Mouse (Mus musculus): ENCODE measurements at regions not wholly inside any gene's neighbourhood (a gene's known extent, or its start where the extent isn't known, plus 50 kb on each side); places are given as distances from the start of the nearest gene placed in this dataset.

GRCm38 (mm10) chr1:194363129-194363768 is 254.8 kb upstream of the Plxna2 start:
- Histone ChIP-seq H3K4me3 (no peak overlapping the region), H3K9me3 (no peaks in the 10 kb centered on the region), H3K4me2 (no peak overlapping the region), H3K9ac (no peak overlapping the region), H3K27ac (no peak overlapping the region), H3K4me1 (no peaks in the 10 kb centered on the region), H3K36me3 (no peaks in the 10 kb centered on the region), H3K27me3 (no peaks in the 10 kb centered on the region)
- WGBS = 32% methylated on average over 1 of the region's 1 CpGs
- ATAC-seq (ENCODE audit: borderline replicate concordance, extremely low read depth, low FRiP score, low TSS enrichment) = no peak

GRCm38 (mm10) chr1:194362298-194362697 is 255.7 kb upstream of the Plxna2 start:
- Histone ChIP-seq H3K27ac (no peak overlapping the region), H3K4me3 (no peak overlapping the region), H3K9me3 (no peaks in the 10 kb centered on the region), H3K9ac (no peak overlapping the region), H3K4me1 (no peaks in the 10 kb centered on the region), H3K4me2 (no peak overlapping the region), H3K36me3 (no peaks in the 10 kb centered on the region), H3K27me3 (no peaks in the 10 kb centered on the region)
- ATAC-seq (ENCODE audit: borderline replicate concordance, extremely low read depth, low FRiP score, low TSS enrichment) = no peak

GRCm38 (mm10) chr1:194361316-194361715 is 256.7 kb upstream of the Plxna2 start:
- H3K4me1 ChIP-seq = no peaks in the 10 kb centered on the region
- H3K36me3 ChIP-seq = no peaks in the 10 kb centered on the region
- H3K9me3 ChIP-seq = no peaks in the 10 kb centered on the region
- H3K9ac ChIP-seq = no peak overlapping the region
- H3K4me2 ChIP-seq = no peak overlapping the region
- H3K27me3 ChIP-seq = no peaks in the 10 kb centered on the region
- H3K4me3 ChIP-seq = no peak overlapping the region
- no peak for ATAC-seq (ENCODE audit: borderline replicate concordance, extremely low read depth, low FRiP score, low TSS enrichment)
- H3K27ac ChIP-seq = no peak overlapping the region
- 48% methylated on average over 1 of the region's 1 CpGs for WGBS

GRCm38 (mm10) chr1:194354332-194355120 is 263.5 kb upstream of the Plxna2 start:
- Histone ChIP-seq H3K27me3 (no peaks in the 10 kb centered on the region), H3K4me2 (no peak overlapping the region), H3K36me3 (no peaks in the 10 kb centered on the region), H3K4me3 (no peak overlapping the region), H3K9ac (no peak overlapping the region), H3K4me1 (no peaks in the 10 kb centered on the region), H3K27ac (no peak overlapping the region), H3K9me3 (no peaks in the 10 kb centered on the region)
- no peak for ATAC-seq (ENCODE audit: borderline replicate concordance, extremely low read depth, low FRiP score, low TSS enrichment)
- WGBS = 42% methylated on average over 1 of the region's 1 CpGs

- no peak overlapping the region for H3K4me3 ChIP-seq
- no peaks in the 10 kb centered on the region for H3K27me3 ChIP-seq
- no peak overlapping the region for H3K27ac ChIP-seq
- H3K9ac ChIP-seq = no peak overlapping the region
- no peaks in the 10 kb centered on the region for H3K36me3 ChIP-seq
- ATAC-seq (ENCODE audit: borderline replicate concordance, extremely low read depth, low FRiP score, low TSS enrichment) = no peak
- no peak overlapping the region for H3K4me2 ChIP-seq
- 19% methylated on average over 3 of the region's 3 CpGs for WGBS
- no peaks in the 10 kb centered on the region for H3K9me3 ChIP-seq
- H3K4me1 ChIP-seq = no peaks in the 10 kb centered on the region
Measured at GRCm38 (mm10) chr1:194345304-194346033, 272.5 kb upstream of the Plxna2 start.

- WGBS = 63% methylated on average over 1 of the region's 1 CpGs
Measured at GRCm38 (mm10) chr1:194342568-194342967, 275.4 kb upstream of the Plxna2 start.

GRCm38 (mm10) chr1:194341758-194342157 is 276.3 kb upstream of the Plxna2 start:
- Histone ChIP-seq H3K36me3 (no peaks in the 10 kb centered on the region), H3K27ac (no peak overlapping the region), H3K9ac (no peak overlapping the region), H3K4me3 (no peak overlapping the region), H3K4me1 (0 out of 2 replicates have a peak, but pooled peaks cover 1% of the 10 kb centered on the region), H3K9me3 (no peaks in the 10 kb centered on the region), H3K4me2 (no peak overlapping the region), H3K27me3 (no peaks in the 10 kb centered on the region)
- no peak for ATAC-seq (ENCODE audit: borderline replicate concordance, extremely low read depth, low FRiP score, low TSS enrichment)
- 39% methylated on average over 3 of the region's 3 CpGs for WGBS

More at GRCm38 (mm10) chr1:194342568-194342967, 275.4 kb upstream of the Plxna2 start:
- H3K9me3 ChIP-seq = no peaks in the 10 kb centered on the region
- H3K36me3 ChIP-seq = no peaks in the 10 kb centered on the region
- ATAC-seq (ENCODE audit: borderline replicate concordance, extremely low read depth, low FRiP score, low TSS enrichment) = no peak
- H3K4me3 ChIP-seq = no peak overlapping the region
- no peaks in the 10 kb centered on the region for H3K27me3 ChIP-seq
- H3K27ac ChIP-seq = no peak overlapping the region
- H3K4me2 ChIP-seq = no peak overlapping the region
- H3K9ac ChIP-seq = no peak overlapping the region
- H3K4me1 ChIP-seq = no peaks in the 10 kb centered on the region

- Histone ChIP-seq H3K4me1 (peaks cover 21% of the 10 kb centered on the region), H3K36me3 (no peaks in the 10 kb centered on the region), H3K4me2 (no peak overlapping the region), H3K27ac (peak overlapping the region; percentile 86), H3K4me3 (no peak overlapping the region), H3K27me3 (no peaks in the 10 kb centered on the region), H3K9me3 (no peaks in the 10 kb centered on the region), H3K9ac (no peak overlapping the region)
- peak; percentile 90 for ATAC-seq (ENCODE audit: borderline replicate concordance, extremely low read depth, low FRiP score, low TSS enrichment)
- WGBS = 40% methylated on average over 5 of the region's 5 CpGs
Measured at GRCm38 (mm10) chr1:194334752-194335719, 283.0 kb upstream of the Plxna2 start.

- Histone ChIP-seq H3K36me3 (no peaks in the 10 kb centered on the region), H3K4me1 (peaks cover 21% of the 10 kb centered on the region), H3K4me2 (no peak overlapping the region), H3K9ac (no peak overlapping the region), H3K27me3 (no peaks in the 10 kb centered on the region), H3K27ac (no peak overlapping the region), H3K9me3 (no peaks in the 10 kb centered on the region), H3K4me3 (no peak overlapping the region)
- no peak for ATAC-seq (ENCODE audit: borderline replicate concordance, extremely low read depth, low FRiP score, low TSS enrichment)
Measured at GRCm38 (mm10) chr1:194332639-194333038, 285.4 kb upstream of the Plxna2 start.

- 90% methylated on average over 1 of the region's 1 CpGs for WGBS
- no peak for ATAC-seq (ENCODE audit: borderline replicate concordance, extremely low read depth, low FRiP score, low TSS enrichment)
- Histone ChIP-seq H3K4me1 (peaks cover 7% of the 10 kb centered on the region; the same call in 1 of the 2 replicates), H3K36me3 (no peaks in the 10 kb centered on the region), H3K9ac (no peak overlapping the region), H3K9me3 (no peaks in the 10 kb centered on the region), H3K27ac (no peak overlapping the region), H3K4me3 (no peak overlapping the region), H3K4me2 (no peak overlapping the region), H3K27me3 (no peaks in the 10 kb centered on the region)
Measured at GRCm38 (mm10) chr1:194330471-194330870, 287.5 kb upstream of the Plxna2 start.

- Histone ChIP-seq H3K9ac (no peak overlapping the region), H3K27ac (no peak overlapping the region), H3K4me2 (no peak overlapping the region), H3K4me1 (no peaks in the 10 kb centered on the region), H3K4me3 (no peak overlapping the region), H3K36me3 (no peaks in the 10 kb centered on the region), H3K27me3 (no peaks in the 10 kb centered on the region), H3K9me3 (no peaks in the 10 kb centered on the region)
- ATAC-seq (ENCODE audit: borderline replicate concordance, extremely low read depth, low FRiP score, low TSS enrichment) = no peak
- 68% methylated on average over 3 of the region's 3 CpGs for WGBS
Measured at GRCm38 (mm10) chr1:194320320-194321036, 297.5 kb upstream of the Plxna2 start.
